Mouse (Mus musculus) kidney, embryonic 15.5 days (tissue): ENCODE measurements around the gene Krt80. TPM values are rescaled to one million over a fixed set of nuclear protein-coding genes. Genes with fewer than 3 reads are reported as not detected.

ENCODE experiments used
- ATAC-seq: fragments of 200-750 bp; cut with Nextera tagmentation; replicated peaks from 2 replicates; pipeline ENCODE4 v1.8.0; 2017; ENCODE audit warnings: moderate TSS enrichment; ENCODE audit not compliant: low FRiP score
- H3K27ac ChIP-seq: fragments of 300-500 bp; sonication (generic); 2 replicates; pipeline ENCODE4 v1.5.1; 2015; ENCODE audit warnings: mild to moderate bottlenecking, inconsistent platforms
- H3K27me3 ChIP-seq: fragments of 300-500 bp; sonication (generic); 2 replicates; pipeline ENCODE4 v1.6.1; 2015; ENCODE audit warnings: inconsistent platforms
- H3K36me3 ChIP-seq: fragments of 300-500 bp; sonication (generic); 2 replicates; pipeline ENCODE4 v1.6.1; 2015; ENCODE audit warnings: inconsistent platforms
- H3K4me1 ChIP-seq: fragments of 300-500 bp; sonication (generic); 2 replicates; pipeline ENCODE4 v1.6.1; 2015; ENCODE audit warnings: inconsistent platforms
- H3K4me2 ChIP-seq: fragments of 300-500 bp; sonication (generic); 2 replicates; pipeline ENCODE4 v1.6.1; 2015; ENCODE audit warnings: moderate library complexity, mild to moderate bottlenecking, inconsistent platforms
- H3K4me3 ChIP-seq: fragments of 300-500 bp; sonication (generic); replicated peaks from 2 replicates; pipeline ENCODE4 v1.5.1; 2015; ENCODE audit warnings: mild to moderate bottlenecking, inconsistent platforms
- H3K9ac ChIP-seq: fragments of 300-500 bp; sonication (generic); 2 replicates; pipeline ENCODE4 v1.6.1; 2015; ENCODE audit warnings: mild to moderate bottlenecking, inconsistent platforms
- H3K9me3 ChIP-seq: fragments of 300-500 bp; sonication (generic); replicated peaks from 2 replicates; pipeline ENCODE4 v1.6.1; 2016; ENCODE audit warnings: inconsistent platforms
- WGBS: fragments of 180-500 bp; shearing (Covaris S2); methylation state at CpG from one replicate; pipeline ENCODE4 v1.1.7; 2015; ENCODE audit warnings: mixed read lengths; 5-methylcytosine and 5-hydroxymethylcytosine counted together
- polyA plus RNA-seq: library from polyadenylated mRNA; unstranded; fragments of >200 nt; fragmentation: Nextera tagmentation; extraction: Ambion mirVana; gene quantifications from 2 replicates; pipeline ENCODE4 v1.2.1, GENCODE M21; 2015

Krt80 gene
- polyA plus RNA-seq, 1 experiment from 2014 or later = 1.6 TPM

- no peak overlapping the region for H3K4me2 ChIP-seq
- ATAC-seq = no peak
- no peak overlapping the region for H3K4me3 ChIP-seq
- H3K27ac ChIP-seq = no peak overlapping the region
- H3K4me1 ChIP-seq = peaks cover 82% of the 10 kb centered on the region
- WGBS = 88% methylated on average over 16 of the region's 16 CpGs
- H3K9me3 ChIP-seq = no peaks in the 10 kb centered on the region
- H3K27me3 ChIP-seq = 0 out of 2 replicates have a peak, but pooled peaks cover 2% of the 10 kb centered on the region
- no peaks in the 10 kb centered on the region for H3K36me3 ChIP-seq
- no peak overlapping the region for H3K9ac ChIP-seq
Measured at GRCm38 (mm10) chr15:101373286-101373898, 3.4 kb upstream of the Krt80 start.

- Histone ChIP-seq H3K27me3 (0 out of 2 replicates have a peak, but pooled peaks cover 4% of the 10 kb centered on the region), H3K4me1 (peaks cover 75% of the 10 kb centered on the region), H3K4me3 (no peak overlapping the region), H3K9me3 (no peaks in the 10 kb centered on the region), H3K36me3 (no peaks in the 10 kb centered on the region), H3K4me2 (no peak overlapping the region), H3K27ac (no peak overlapping the region), H3K9ac (no peak overlapping the region)
- no peak for ATAC-seq
- 69% methylated on average over 7 of the region's 7 CpGs for WGBS
Measured at GRCm38 (mm10) chr15:101372131-101372977, 2.4 kb upstream of the Krt80 start.

GRCm38 (mm10) chr15:101371141-101371985, 1.4 kb upstream of the Krt80 start:
- Histone ChIP-seq H3K4me3 (no peak overlapping the region), H3K4me1 (peaks cover 70% of the 10 kb centered on the region), H3K36me3 (no peaks in the 10 kb centered on the region), H3K9me3 (no peaks in the 10 kb centered on the region), H3K4me2 (no peak overlapping the region), H3K9ac (no peak overlapping the region), H3K27ac (peak overlapping the region; percentile 34; the same call in 1 of the 2 replicates), H3K27me3 (0 out of 2 replicates have a peak, but pooled peaks cover 8% of the 10 kb centered on the region)
- ATAC-seq = no peak
- WGBS = 70% methylated on average over 15 of the region's 15 CpGs

DNA sequence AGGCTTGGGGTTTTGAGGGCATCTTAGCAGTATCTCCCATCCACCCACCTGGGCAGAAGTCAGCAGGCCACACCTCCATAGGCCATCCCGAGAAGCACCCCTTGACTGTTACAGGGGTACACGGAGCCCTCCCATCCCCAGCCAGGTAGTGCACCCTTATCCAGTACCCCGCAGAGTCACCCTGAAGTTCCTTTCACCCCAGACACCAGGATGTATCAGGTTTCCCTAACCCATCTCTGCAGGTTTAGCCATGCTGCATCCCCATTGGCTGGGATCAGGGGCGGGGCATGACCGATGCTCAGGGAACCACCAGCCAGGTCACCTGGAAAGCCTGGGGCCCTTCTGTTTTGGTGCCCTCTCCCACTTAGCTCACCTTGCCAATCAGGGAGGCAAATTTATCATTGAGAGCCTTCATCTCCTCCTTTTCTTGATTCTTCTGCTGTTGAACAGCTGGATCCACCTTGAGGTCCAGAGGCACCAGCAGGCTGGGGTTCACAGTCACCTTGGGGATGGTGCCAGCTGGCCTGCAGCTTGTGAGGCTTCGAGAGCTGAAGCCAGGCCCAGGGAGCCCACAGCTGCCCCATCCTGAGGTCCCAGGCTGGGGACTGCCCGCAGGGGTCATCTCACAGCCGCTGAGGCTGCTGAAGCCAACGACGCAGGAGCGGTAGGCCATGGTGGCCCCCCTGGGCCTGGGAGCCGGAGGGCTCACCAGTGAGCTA, 421 bp downstream of the Krt80 start:
- peak overlapping the region; percentile 76 for H3K27ac ChIP-seq
- no peak overlapping the region for H3K4me3 ChIP-seq
- WGBS = 39% methylated on average over 12 of the region's 12 CpGs
- peaks cover 70% of the 10 kb centered on the region for H3K4me1 ChIP-seq
- 0 out of 2 replicates have a peak, but pooled peaks have one; percentile 16 for ATAC-seq
- no peaks in the 10 kb centered on the region for H3K36me3 ChIP-seq
- H3K4me2 ChIP-seq = 0 out of 2 replicates have a peak overlapping the region, but pooled peaks have one; percentile 1
- 0 out of 2 replicates have a peak, but pooled peaks cover 8% of the 10 kb centered on the region for H3K27me3 ChIP-seq
- H3K9ac ChIP-seq = no peak overlapping the region
- H3K9me3 ChIP-seq = no peaks in the 10 kb centered on the region

DNA sequence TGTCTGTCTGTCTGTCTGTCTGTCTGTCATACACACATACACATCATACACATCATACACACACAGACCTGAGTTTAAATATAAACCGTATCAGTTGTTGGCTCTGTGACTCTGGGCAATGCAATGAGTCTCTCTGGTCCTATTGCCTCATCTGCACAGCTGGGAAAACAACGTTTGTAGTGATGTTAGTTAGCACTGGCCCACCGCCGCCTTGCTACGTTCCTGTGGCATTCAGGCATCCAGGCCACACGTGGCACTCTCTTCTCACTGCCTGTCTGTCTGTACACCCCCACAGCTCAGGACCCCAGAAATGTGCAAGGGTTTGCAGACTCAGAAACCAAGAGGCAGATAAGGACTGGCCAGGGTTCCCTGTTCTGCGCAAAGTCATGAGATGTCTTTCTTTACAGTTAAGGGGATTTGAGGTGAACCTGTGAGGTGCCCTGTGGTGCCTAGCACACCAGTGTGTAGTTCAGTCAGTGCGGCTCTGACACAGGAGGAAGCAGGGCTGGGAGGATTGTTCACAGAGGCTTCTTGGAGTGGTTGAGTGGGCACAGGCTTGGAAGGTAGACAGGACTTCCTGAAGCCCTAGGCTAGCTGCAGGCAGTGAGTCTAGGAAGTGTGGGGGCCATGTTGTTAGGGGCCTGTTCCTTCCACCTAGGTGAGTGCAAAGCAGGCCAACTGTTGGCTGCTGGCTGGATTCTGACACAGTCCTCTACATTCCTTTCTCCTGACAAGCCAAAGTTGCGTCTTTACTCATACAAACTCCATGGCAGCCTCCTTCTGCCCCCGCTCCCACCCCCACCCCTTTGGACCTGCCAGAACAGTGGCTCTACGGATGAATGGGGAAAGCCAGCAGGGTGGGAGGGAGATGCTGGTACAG, 1.2 kb downstream of the Krt80 start:
- WGBS = 71% methylated on average over 11 of the region's 11 CpGs
- 0 out of 2 replicates have a peak, but pooled peaks cover 8% of the 10 kb centered on the region for H3K27me3 ChIP-seq
- ATAC-seq = no peak
- no peak overlapping the region for H3K4me3 ChIP-seq
- no peak overlapping the region for H3K4me2 ChIP-seq
- H3K36me3 ChIP-seq = no peaks in the 10 kb centered on the region
- no peaks in the 10 kb centered on the region for H3K9me3 ChIP-seq
- peaks cover 70% of the 10 kb centered on the region for H3K4me1 ChIP-seq
- H3K9ac ChIP-seq = no peak overlapping the region
- H3K27ac ChIP-seq = peak overlapping the region; percentile 39; the same call in 1 of the 2 replicates

DNA sequence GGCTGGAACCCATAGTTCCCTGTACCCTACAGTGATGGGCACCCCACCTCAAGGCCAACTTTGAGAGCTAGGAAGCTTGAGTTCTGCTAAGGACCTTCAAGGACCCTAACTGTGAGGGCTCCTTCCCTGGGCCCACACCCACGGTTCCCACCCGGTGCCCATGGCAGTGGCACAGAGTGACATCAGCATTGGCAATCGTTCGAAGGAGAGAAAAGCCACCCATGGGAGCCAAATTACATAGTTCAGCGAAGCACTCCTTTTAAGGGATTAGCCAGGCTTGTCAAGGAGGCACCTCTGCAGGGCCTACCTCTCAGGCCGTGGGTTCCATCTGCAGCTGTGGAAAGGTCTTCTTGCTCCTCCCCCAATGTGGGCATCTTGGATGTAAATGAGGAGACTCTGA, 1.9 kb downstream of the Krt80 start:
- no peak for ATAC-seq
- no peaks in the 10 kb centered on the region for H3K36me3 ChIP-seq
- peaks cover 66% of the 10 kb centered on the region for H3K4me1 ChIP-seq

GRCm38 (mm10) chr15:101367497-101367896, 2.5 kb downstream of the Krt80 start:
- Histone ChIP-seq H3K4me1 (peaks cover 63% of the 10 kb centered on the region), H3K36me3 (no peaks in the 10 kb centered on the region), H3K9ac (no peak overlapping the region), H3K4me3 (no peak overlapping the region), H3K27ac (no peak overlapping the region), H3K27me3 (0 out of 2 replicates have a peak, but pooled peaks cover 8% of the 10 kb centered on the region), H3K9me3 (no peaks in the 10 kb centered on the region), H3K4me2 (no peak overlapping the region)
- no peak for ATAC-seq
- WGBS = 83% methylated on average over 8 of the region's 8 CpGs

More for the DNA sequence above, 1.9 kb downstream of the Krt80 start:
- Histone ChIP-seq H3K4me2 (no peak overlapping the region), H3K9ac (no peak overlapping the region), H3K27me3 (0 out of 2 replicates have a peak, but pooled peaks cover 8% of the 10 kb centered on the region), H3K27ac (no peak overlapping the region), H3K9me3 (no peaks in the 10 kb centered on the region), H3K4me3 (no peak overlapping the region)
- WGBS = 75% methylated on average over 6 of the region's 6 CpGs

DNA sequence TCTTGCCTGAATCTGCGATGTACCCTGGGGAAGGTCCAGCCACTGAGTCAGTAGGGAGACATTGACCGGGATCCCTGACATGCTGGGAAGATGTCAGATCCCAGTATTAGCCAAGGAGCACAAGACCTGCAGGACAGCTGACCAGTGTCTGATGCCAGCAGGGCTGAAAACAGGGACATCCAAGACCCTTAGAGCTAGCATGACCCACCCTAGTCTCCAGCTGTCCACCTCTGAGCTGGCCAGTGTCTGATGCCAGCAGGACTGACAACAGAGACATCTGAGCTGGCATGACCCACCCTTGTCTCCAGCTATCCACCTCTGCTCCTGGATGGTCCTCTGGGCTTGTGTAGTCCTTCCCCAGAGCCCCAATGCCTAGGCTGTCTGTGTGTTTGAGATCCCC, 3.0 kb downstream of the Krt80 start:
- Histone ChIP-seq H3K4me2 (no peak overlapping the region), H3K4me3 (no peak overlapping the region), H3K4me1 (peaks cover 57% of the 10 kb centered on the region), H3K36me3 (no peaks in the 10 kb centered on the region), H3K27ac (no peak overlapping the region), H3K9ac (no peak overlapping the region), H3K27me3 (0 out of 2 replicates have a peak, but pooled peaks cover 8% of the 10 kb centered on the region), H3K9me3 (no peaks in the 10 kb centered on the region)
- 51% methylated on average over 2 of the region's 2 CpGs for WGBS
- no peak for ATAC-seq

DNA sequence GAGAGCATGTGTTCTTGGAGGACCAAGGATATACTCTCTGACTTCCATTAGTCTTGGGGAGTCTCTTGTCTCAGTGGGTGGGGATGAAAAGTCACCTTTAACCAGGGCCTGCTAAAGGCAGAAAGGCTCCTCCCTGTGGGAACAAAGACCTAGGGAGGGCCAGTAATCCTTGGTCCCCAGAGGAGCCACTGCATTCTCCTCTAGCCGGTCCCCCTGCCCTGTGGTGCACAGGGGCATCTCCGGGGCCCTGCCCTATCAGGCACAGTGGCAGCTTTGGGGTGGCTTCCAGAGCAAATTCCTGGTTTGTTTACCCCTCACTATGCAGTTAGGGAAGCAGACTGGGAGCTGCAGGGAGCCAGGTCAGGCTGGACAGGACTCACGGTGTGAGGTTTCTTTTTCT, 3.5 kb downstream of the Krt80 start:
- ATAC-seq = no peak
- 55% methylated on average over 3 of the region's 3 CpGs for WGBS
- Histone ChIP-seq H3K27ac (no peak overlapping the region), H3K27me3 (0 out of 2 replicates have a peak, but pooled peaks cover 8% of the 10 kb centered on the region), H3K9ac (no peak overlapping the region), H3K4me2 (no peak overlapping the region), H3K9me3 (no peaks in the 10 kb centered on the region), H3K36me3 (no peaks in the 10 kb centered on the region), H3K4me1 (peaks cover 52% of the 10 kb centered on the region), H3K4me3 (no peak overlapping the region)

GRCm38 (mm10) chr15:101365721-101366120, 4.2 kb downstream of the Krt80 start:
- Histone ChIP-seq H3K27ac (no peak overlapping the region), H3K27me3 (0 out of 2 replicates have a peak, but pooled peaks cover 8% of the 10 kb centered on the region), H3K4me2 (no peak overlapping the region), H3K4me3 (no peak overlapping the region), H3K36me3 (no peaks in the 10 kb centered on the region), H3K9me3 (no peaks in the 10 kb centered on the region), H3K9ac (no peak overlapping the region), H3K4me1 (peaks cover 45% of the 10 kb centered on the region)
- ATAC-seq = no peak
- 65% methylated on average over 4 of the region's 4 CpGs for WGBS
